8 mouse cellular contexts compared by ENCODE assay signal in the genomic region with DNA sequence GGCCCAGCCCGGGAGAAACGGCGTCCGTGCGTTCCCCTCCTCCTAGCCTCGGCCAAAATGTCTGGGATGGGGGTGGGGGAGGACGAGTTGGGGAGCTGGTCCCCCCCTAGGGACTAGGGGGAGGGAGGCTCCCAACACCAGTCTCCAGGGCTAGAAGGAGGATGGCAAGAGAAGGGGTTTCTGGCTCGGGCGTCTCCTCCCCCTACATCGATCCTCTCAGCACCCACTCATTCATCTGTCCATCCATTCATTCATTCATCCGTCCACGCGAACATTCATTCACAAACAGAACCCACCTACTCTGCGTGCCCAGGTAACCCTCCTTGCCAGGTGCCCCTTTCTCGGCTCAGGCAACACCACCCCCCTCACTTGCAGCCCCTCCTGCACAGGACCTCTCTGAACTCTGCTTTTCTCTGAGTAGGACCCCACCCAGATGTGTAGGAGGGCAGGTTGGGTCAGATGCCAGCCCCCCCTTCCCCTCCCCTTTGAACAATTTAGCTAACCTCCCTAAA. TPM values are rescaled to one million over a fixed set of nuclear protein-coding genes. Genes with fewer than 3 reads are reported as not detected.
A peak's percentile ranks its signal among the peaks of the same experiment; 100 is the strongest.
DNase-seq lines count a peak whose midpoint lies in the region; ATAC-seq and TF ChIP-seq lines count a peak whose summit lies in the region.

No protein-coding gene starts in this region.

- WGBS in kidney, embryonic 16.5 days, result 5% methylated on average over 13 of the region's 15 CpGs
- WGBS in intestine, embryonic 14.5 days, result 4% methylated on average over 15 of the region's 15 CpGs
- 2% methylated on average over 15 of the region's 15 CpGs for WGBS in midbrain, embryonic 16.5 days

- DNase-seq in kidney, postnatal 10 days, result no peak
- no peak for DNase-seq in intestine, embryonic 14.5 days (ENCODE audit: low spot score)
- no peak for DNase-seq in urinary bladder, postnatal 25 days (ENCODE audit: low spot score)
- DNase-seq in B cell, adult 2 months, result no peak
- DNase-seq in thymus, postnatal 14 days, result no peak

- no peak; the same call in 1 of the 2 replicates for ATAC-seq in kidney, embryonic 16.5 days (ENCODE audit: low FRiP score, low TSS enrichment)
- 0 out of 2 replicates have a peak, but pooled peaks have one; percentile 6 for ATAC-seq in intestine, embryonic 14.5 days (replicated peaks; ENCODE audit: low FRiP score, low TSS enrichment, low read depth)
- ATAC-seq in midbrain, embryonic 16.5 days, result peak; percentile 9; the same call in 1 of the 2 replicates

- peak overlapping the region; percentile 76 for H3K9ac ChIP-seq in kidney, embryonic 16.5 days (replicated peaks; ENCODE audit: low read length)
- H3K9ac ChIP-seq in intestine, embryonic 14.5 days (ENCODE audit: low read length), result peak overlapping the region; percentile 47
- H3K9ac ChIP-seq in midbrain, embryonic 16.5 days (ENCODE audit: low read depth, low read length), result peak overlapping the region; percentile 83

- TF ChIP-seq CTCF in embryonic fibroblast, embryonic 13.5 days (IDR thresholded peaks at IDR 0.05; ENCODE audit: borderline replicate concordance, insufficient read depth, low read length), result no peak

- H3K4me1 ChIP-seq in kidney, embryonic 16.5 days (ENCODE audit: insufficient read depth, low read length), result peaks cover 33% of the 10 kb centered on the region
- H3K4me1 ChIP-seq in embryonic fibroblast, embryonic 13.5 days (ENCODE audit: control insufficient read depth, insufficient read depth, low read length), result no peaks in the 10 kb centered on the region
- H3K4me1 ChIP-seq in intestine, embryonic 14.5 days (replicated peaks; ENCODE audit: control insufficient read depth, insufficient read depth, low read length), result peaks cover 10% of the 10 kb centered on the region
- peaks cover 28% of the 10 kb centered on the region for H3K4me1 ChIP-seq in midbrain, embryonic 16.5 days (ENCODE audit: control insufficient read depth, insufficient read depth, low read length)

- TF ChIP-seq POLR2A in embryonic fibroblast, embryonic 13.5 days (IDR thresholded peaks at IDR 0.05; ENCODE audit: low read depth, low read length), result no peak

- no peaks in the 10 kb centered on the region for H3K9me3 ChIP-seq in kidney, embryonic 16.5 days (ENCODE audit: low read length)
- H3K9me3 ChIP-seq in intestine, embryonic 14.5 days (ENCODE audit: control insufficient read depth, low read length), result no peaks in the 10 kb centered on the region
- no peaks in the 10 kb centered on the region for H3K9me3 ChIP-seq in midbrain, embryonic 16.5 days (replicated peaks; ENCODE audit: control insufficient read depth, low read length, poor library complexity, severe bottlenecking)

- no peaks in the 10 kb centered on the region for H3K36me3 ChIP-seq in kidney, embryonic 16.5 days (ENCODE audit: insufficient read depth, low read length)
- H3K36me3 ChIP-seq in intestine, embryonic 14.5 days (ENCODE audit: control insufficient read depth, insufficient read depth, low read length), result no peaks in the 10 kb centered on the region
- no peaks in the 10 kb centered on the region for H3K36me3 ChIP-seq in midbrain, embryonic 16.5 days (ENCODE audit: control insufficient read depth, insufficient read depth, low read length)

- peaks cover 50% of the 10 kb centered on the region for H3K27me3 ChIP-seq in kidney, embryonic 16.5 days (ENCODE audit: insufficient read depth, low read length)
- H3K27me3 ChIP-seq in intestine, embryonic 14.5 days (replicated peaks; ENCODE audit: control insufficient read depth, insufficient read depth, low read length), result peaks cover 57% of the 10 kb centered on the region
- H3K27me3 ChIP-seq in midbrain, embryonic 16.5 days (ENCODE audit: control insufficient read depth, insufficient read depth, low read depth, low read length), result no peaks in the 10 kb centered on the region; the same call in 1 of the 2 replicates

- H3K4me2 ChIP-seq in kidney, embryonic 16.5 days (replicated peaks; ENCODE audit: low read depth, low read length), result peak overlapping the region; percentile 99
- H3K4me2 ChIP-seq in intestine, embryonic 14.5 days (ENCODE audit: low read length), result peak overlapping the region; percentile 99
- peak overlapping the region; percentile 94 for H3K4me2 ChIP-seq in midbrain, embryonic 16.5 days (ENCODE audit: low read length)

- H3K27ac ChIP-seq in kidney, embryonic 16.5 days (ENCODE audit: low read length), result no peak overlapping the region
- H3K27ac ChIP-seq in embryonic fibroblast, embryonic 13.5 days (ENCODE audit: insufficient read depth, low read length), result no peak overlapping the region
- H3K27ac ChIP-seq in intestine, embryonic 14.5 days (ENCODE audit: low read depth), result no peak overlapping the region
- no peak overlapping the region for H3K27ac ChIP-seq in midbrain, embryonic 16.5 days (ENCODE audit: low read length)

- H3K4me3 ChIP-seq in kidney, embryonic 16.5 days (ENCODE audit: low read length), result peak overlapping the region; percentile 73
- H3K4me3 ChIP-seq in embryonic fibroblast, embryonic 13.5 days (ENCODE audit: insufficient read depth, low read length), result peak overlapping the region; percentile 5; the same call in 1 of the 2 replicates
- H3K4me3 ChIP-seq in intestine, embryonic 14.5 days (ENCODE audit: low read depth, low read length), result peak overlapping the region; percentile 55
- peak overlapping the region; percentile 98 for H3K4me3 ChIP-seq in midbrain, embryonic 16.5 days (ENCODE audit: low read depth, low read length)

RNA-seq across cellular contexts. Expression of a gene that starts 39.9 kb away (rescaled TPM):
- 231 and 241 TPM in 2 replicates for polyA plus RNA-seq in kidney, embryonic 16.5 days (2015; fragmentation: Nextera tagmentation; extraction: Ambion mirVana)
- polyA plus RNA-seq in embryonic fibroblast, embryonic 13.5 days (2011; ENCODE audit: insufficient read length, low read depth, missing spikeins), result 116 and 134 TPM in 2 replicates
- 205 and 224 TPM in 2 replicates for polyA plus RNA-seq in intestine, embryonic 14.5 days (2014; fragmentation: Nextera tagmentation; extraction: Ambion mirVana)
- polyA plus RNA-seq in midbrain, embryonic 16.5 days (2015; fragmentation: Nextera tagmentation; extraction: Ambion mirVana), result 235 and 240 TPM in 2 replicates

RNA-seq across cellular contexts. Expression of a gene that starts 51.2 kb away (rescaled TPM):
- polyA plus RNA-seq in kidney, embryonic 16.5 days (2015; fragmentation: Nextera tagmentation; extraction: Ambion mirVana), result 1,116 and 1,175 TPM in 2 replicates
- polyA plus RNA-seq in embryonic fibroblast, embryonic 13.5 days (2011; ENCODE audit: insufficient read length, low read depth, missing spikeins), result 456 and 560 TPM in 2 replicates
- 1,241 and 1,347 TPM in 2 replicates for polyA plus RNA-seq in intestine, embryonic 14.5 days (2014; fragmentation: Nextera tagmentation; extraction: Ambion mirVana)
- 837 and 884 TPM in 2 replicates for polyA plus RNA-seq in midbrain, embryonic 16.5 days (2015; fragmentation: Nextera tagmentation; extraction: Ambion mirVana)

Comparison
In these comparisons a context has a peak if more than half of its experiments do, and no peak if none do; other contexts are left out.
1. H3K4me3 ChIP-seq: peak in every context shown above with its lines; median percentile 98 in midbrain, embryonic 16.5 days; 73 in kidney, embryonic 16.5 days; 55 in intestine, embryonic 14.5 days; 5 in embryonic fibroblast, embryonic 13.5 days.